Mouse (Mus musculus): ENCODE data around the gene Olfr635.
"Not testable (repeated sequence)": the region's sequence is repeated elsewhere in the genome, so short reads cannot be mapped to it uniquely, and the experiment has no call there.

Olfr635 gene

GRCm38 (mm10) chr7:103970852-103971251 lies at the start of gene Olfr635:
Gene Olfr635 (plus strand): TSS chr7:103971152.
- no peak for DNase-seq

- DNase-seq = no peak
These were observed 42.4 kb upstream of the Olfr635 start, which contains the start of gene Olfr631 for GRCm38 (mm10) chr7:103928525-103928924. Gene Olfr631 (plus strand): TSS chr7:103928825.

GRCm38 (mm10) chr7:103934264-103934663 lies 36.7 kb upstream of the Olfr635 start, which contains the start of gene Olfr632:
Gene Olfr632 (plus strand): TSS chr7:103934347.
- no peak for DNase-seq

- DNase-seq = peak; percentile 2 to 59
These were observed 28.2 kb upstream of the Olfr635 start for GRCm38 (mm10) chr7:103942730-103943129.

GRCm38 (mm10) chr7:103944137-103944536 lies 26.8 kb upstream of the Olfr635 start, which contains the start of gene Olfr633:
Gene Olfr633 (plus strand): TSS chr7:103944437.
- no peak for DNase-seq

GRCm38 (mm10) chr7:103966873-103967272 lies 4.1 kb upstream of the Olfr635 start:
- DNase-seq = not testable (repeated sequence)

GRCm38 (mm10) chr7:103971782-103972181 lies 830 bp downstream of the Olfr635 start:
- no peak for DNase-seq

GRCm38 (mm10) chr7:103998446-103998845 lies 27.5 kb downstream of the Olfr635 start, which contains the start of gene Olfr638:
Gene Olfr638 (plus strand): TSS chr7:103998746.
- DNase-seq = no peak

GRCm38 (mm10) chr7:103999124-103999523 lies 28.2 kb downstream of the Olfr635 start:
- DNase-seq = no peak

GRCm38 (mm10) chr7:104017203-104017602 lies 46.3 kb downstream of the Olfr635 start, which contains the start of gene Olfr639:
Gene Olfr639 (minus strand): TSS chr7:104017303.
- no peak for DNase-seq

- no peak for DNase-seq
These were observed 48.0 kb downstream of the Olfr635 start for GRCm38 (mm10) chr7:104018953-104019352.

GRCm38 (mm10) chr7:104021651-104022050 lies 50.7 kb downstream of the Olfr635 start:
- DNase-seq = no peak

- DNase-seq = no peak
These were observed 54.5 kb downstream of the Olfr635 start, which contains the start of gene Olfr640 for GRCm38 (mm10) chr7:104025473-104025872. Gene Olfr640 (minus strand): TSS chr7:104025573.

- DNase-seq = no peak
These were observed 56.0 kb downstream of the Olfr635 start for GRCm38 (mm10) chr7:104026978-104027377.

- DNase-seq = no peak
These were observed 64.2 kb downstream of the Olfr635 start, which contains the start of gene Olfr641 for GRCm38 (mm10) chr7:104035145-104035544. Gene Olfr641 (plus strand): TSS chr7:104035445.

Data from kidney, postnatal 36 days (tissue).